Mouse (Mus musculus): ENCODE measurements at regions not wholly inside any gene's neighbourhood (a gene's known extent, or its start where the extent isn't known, plus 50 kb on each side); places are given as distances from the start of the nearest gene placed in this dataset.

GRCm38 (mm10) chr2:21129621-21130020 lies 75.5 kb downstream of the Enkur start:
- no peaks in the 10 kb centered on the region for H3K27me3 ChIP-seq
- no peak overlapping the region for H3K4me3 ChIP-seq
- no peak overlapping the region for H3K27ac ChIP-seq
- no peak overlapping the region for H3K4me2 ChIP-seq
- WGBS = 76% methylated on average over 7 of the region's 7 CpGs
- H3K36me3 ChIP-seq = no peaks in the 10 kb centered on the region
- no peaks in the 10 kb centered on the region for H3K9me3 ChIP-seq
- no peak for ATAC-seq (ENCODE audit: borderline replicate concordance, extremely low read depth, low FRiP score, low TSS enrichment)
- H3K9ac ChIP-seq = no peak overlapping the region
- H3K4me1 ChIP-seq = no peaks in the 10 kb centered on the region

GRCm38 (mm10) chr2:21126531-21126930 lies 78.6 kb downstream of the Enkur start:
- ATAC-seq (ENCODE audit: borderline replicate concordance, extremely low read depth, low FRiP score, low TSS enrichment) = no peak
- Histone ChIP-seq H3K27me3 (no peaks in the 10 kb centered on the region), H3K27ac (no peak overlapping the region), H3K4me2 (no peak overlapping the region), H3K9ac (no peak overlapping the region), H3K36me3 (no peaks in the 10 kb centered on the region), H3K4me3 (no peak overlapping the region), H3K9me3 (no peaks in the 10 kb centered on the region), H3K4me1 (no peaks in the 10 kb centered on the region)
- 63% methylated on average over 1 of the region's 1 CpGs for WGBS

DNA sequence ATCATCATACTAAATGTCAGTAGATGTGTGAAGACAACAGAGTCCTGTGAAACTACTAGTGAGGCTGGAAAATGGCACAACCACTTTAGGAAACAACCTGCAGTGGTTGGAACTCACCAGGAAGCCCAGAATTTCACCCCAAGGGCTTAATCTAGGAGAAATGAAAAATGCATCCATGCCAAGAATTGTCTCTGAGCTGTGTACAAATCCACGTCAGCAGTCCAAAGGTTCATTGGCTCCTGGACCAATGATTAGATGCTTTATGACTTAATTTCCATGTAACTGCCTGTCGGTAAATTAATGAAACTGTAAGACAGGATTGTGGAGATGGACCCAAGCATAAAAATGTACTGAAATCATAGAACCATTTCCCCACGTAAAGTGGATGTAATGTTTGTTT lies 82.7 kb downstream of the Enkur start:
- WGBS = 56% methylated on average over 3 of the region's 3 CpGs
- no peak overlapping the region for H3K4me2 ChIP-seq
- H3K36me3 ChIP-seq = no peaks in the 10 kb centered on the region
- H3K4me1 ChIP-seq = no peaks in the 10 kb centered on the region
- no peaks in the 10 kb centered on the region for H3K27me3 ChIP-seq
- H3K4me3 ChIP-seq = no peak overlapping the region
- H3K9ac ChIP-seq = no peak overlapping the region
- no peaks in the 10 kb centered on the region for H3K9me3 ChIP-seq
- ATAC-seq (ENCODE audit: borderline replicate concordance, extremely low read depth, low FRiP score, low TSS enrichment) = no peak
- H3K27ac ChIP-seq = no peak overlapping the region

DNA sequence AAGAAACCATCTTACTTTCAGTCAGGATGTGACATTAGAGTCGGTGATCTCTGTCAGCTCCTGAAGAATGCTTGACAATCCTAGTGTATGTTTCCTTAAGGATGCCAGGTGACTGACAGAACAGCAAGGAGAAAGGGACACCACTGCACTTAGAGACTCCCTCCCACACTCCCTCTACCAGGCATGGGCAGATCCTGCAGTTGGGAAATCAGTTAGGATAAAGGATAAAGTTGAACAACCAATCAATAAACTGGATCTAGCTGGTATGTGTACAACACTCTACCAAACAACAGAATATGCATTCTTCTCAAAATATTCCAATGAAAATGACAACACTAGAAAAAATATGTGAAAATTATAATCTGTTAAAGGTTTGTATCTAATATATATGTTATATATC lies 83.5 kb downstream of the Enkur start:
- Histone ChIP-seq H3K9me3 (no peaks in the 10 kb centered on the region), H3K36me3 (no peaks in the 10 kb centered on the region), H3K27ac (no peak overlapping the region), H3K4me1 (no peaks in the 10 kb centered on the region), H3K4me3 (no peak overlapping the region), H3K9ac (no peak overlapping the region), H3K4me2 (no peak overlapping the region), H3K27me3 (no peaks in the 10 kb centered on the region)
- WGBS = 51% methylated on average over 1 of the region's 1 CpGs
- no peak for ATAC-seq (ENCODE audit: borderline replicate concordance, extremely low read depth, low FRiP score, low TSS enrichment)

DNA sequence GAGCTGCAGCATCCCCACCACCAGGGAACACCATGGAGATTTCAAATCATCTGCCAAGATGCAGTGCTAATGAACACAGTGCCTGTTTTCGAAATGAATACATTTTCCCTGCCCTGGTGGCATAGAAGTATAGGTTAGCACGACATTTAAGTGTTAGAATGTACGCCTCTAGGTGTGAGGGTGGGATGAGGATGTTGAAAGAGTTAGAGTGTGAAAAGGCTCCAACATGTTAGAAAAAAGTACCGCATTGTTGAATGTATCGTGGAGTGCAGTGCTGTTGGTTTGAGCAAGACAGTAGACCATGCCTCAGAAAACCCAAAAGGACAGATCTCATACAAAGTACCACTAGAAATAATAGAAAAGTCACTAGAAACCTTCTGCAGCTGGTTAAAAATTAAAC lies 88.3 kb downstream of the Enkur start:
- Histone ChIP-seq H3K4me3 (no peak overlapping the region), H3K9me3 (no peaks in the 10 kb centered on the region), H3K36me3 (no peaks in the 10 kb centered on the region), H3K4me2 (no peak overlapping the region), H3K27me3 (no peaks in the 10 kb centered on the region), H3K9ac (no peak overlapping the region), H3K4me1 (no peaks in the 10 kb centered on the region), H3K27ac (no peak overlapping the region)
- WGBS = 80% methylated on average over 5 of the region's 5 CpGs
- no peak for ATAC-seq (ENCODE audit: borderline replicate concordance, extremely low read depth, low FRiP score, low TSS enrichment)

DNA sequence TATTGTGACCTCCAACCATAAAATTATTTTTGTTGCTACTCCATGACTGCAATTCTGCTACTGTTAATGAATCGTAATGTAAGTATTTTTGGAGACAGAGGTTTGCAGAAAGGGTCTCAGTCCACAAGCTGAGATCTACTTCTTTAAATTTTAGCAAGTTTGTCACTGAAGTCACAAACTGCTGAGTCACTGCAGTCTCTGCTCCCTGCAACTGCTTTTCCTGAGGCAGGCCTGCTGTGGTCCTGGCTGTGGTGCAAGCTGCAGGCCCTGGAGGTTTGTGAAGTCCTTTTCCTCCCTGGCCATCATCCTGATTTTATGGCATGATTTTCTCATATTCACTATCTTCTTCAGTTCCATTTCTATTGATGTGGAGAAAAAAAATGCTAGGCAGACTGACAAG lies 93.6 kb downstream of the Enkur start:
- WGBS = 91% methylated on average over 1 of the region's 1 CpGs
- Histone ChIP-seq H3K27me3 (no peaks in the 10 kb centered on the region), H3K9me3 (no peaks in the 10 kb centered on the region), H3K36me3 (no peaks in the 10 kb centered on the region), H3K4me3 (no peak overlapping the region), H3K4me2 (no peak overlapping the region), H3K27ac (no peak overlapping the region), H3K9ac (no peak overlapping the region), H3K4me1 (no peaks in the 10 kb centered on the region)
- ATAC-seq (ENCODE audit: borderline replicate concordance, extremely low read depth, low FRiP score, low TSS enrichment) = no peak

- 82% methylated on average over 6 of the region's 6 CpGs for WGBS
- Histone ChIP-seq H3K36me3 (no peaks in the 10 kb centered on the region), H3K4me1 (no peaks in the 10 kb centered on the region), H3K27me3 (no peaks in the 10 kb centered on the region), H3K4me3 (no peak overlapping the region), H3K4me2 (no peak overlapping the region), H3K27ac (no peak overlapping the region), H3K9me3 (no peaks in the 10 kb centered on the region), H3K9ac (no peak overlapping the region)
- no peak for ATAC-seq (ENCODE audit: borderline replicate concordance, extremely low read depth, low FRiP score, low TSS enrichment)
These were observed 104.8 kb downstream of the Enkur start for GRCm38 (mm10) chr2:21100248-21100808.

GRCm38 (mm10) chr2:21091058-21091971 lies 113.8 kb downstream of the Enkur start:
- Histone ChIP-seq H3K36me3 (no peaks in the 10 kb centered on the region), H3K9me3 (no peaks in the 10 kb centered on the region), H3K9ac (no peak overlapping the region), H3K27me3 (no peaks in the 10 kb centered on the region), H3K4me1 (peaks cover 5% of the 10 kb centered on the region; the same call in 1 of the 2 replicates), H3K27ac (no peak overlapping the region), H3K4me3 (no peak overlapping the region), H3K4me2 (no peak overlapping the region)
- WGBS = 46% methylated on average over 4 of the region's 4 CpGs
- ATAC-seq (ENCODE audit: borderline replicate concordance, extremely low read depth, low FRiP score, low TSS enrichment) = no peak

- Histone ChIP-seq H3K27me3 (no peaks in the 10 kb centered on the region), H3K4me2 (no peak overlapping the region), H3K9ac (no peak overlapping the region), H3K4me3 (no peak overlapping the region), H3K36me3 (no peaks in the 10 kb centered on the region), H3K9me3 (no peaks in the 10 kb centered on the region), H3K4me1 (no peaks in the 10 kb centered on the region), H3K27ac (no peak overlapping the region)
- ATAC-seq (ENCODE audit: borderline replicate concordance, extremely low read depth, low FRiP score, low TSS enrichment) = no peak
- WGBS = 43% methylated on average over 5 of the region's 5 CpGs
These were observed 116.8 kb upstream of the Arhgap21 start for GRCm38 (mm10) chr2:21085517-21085916.

DNA sequence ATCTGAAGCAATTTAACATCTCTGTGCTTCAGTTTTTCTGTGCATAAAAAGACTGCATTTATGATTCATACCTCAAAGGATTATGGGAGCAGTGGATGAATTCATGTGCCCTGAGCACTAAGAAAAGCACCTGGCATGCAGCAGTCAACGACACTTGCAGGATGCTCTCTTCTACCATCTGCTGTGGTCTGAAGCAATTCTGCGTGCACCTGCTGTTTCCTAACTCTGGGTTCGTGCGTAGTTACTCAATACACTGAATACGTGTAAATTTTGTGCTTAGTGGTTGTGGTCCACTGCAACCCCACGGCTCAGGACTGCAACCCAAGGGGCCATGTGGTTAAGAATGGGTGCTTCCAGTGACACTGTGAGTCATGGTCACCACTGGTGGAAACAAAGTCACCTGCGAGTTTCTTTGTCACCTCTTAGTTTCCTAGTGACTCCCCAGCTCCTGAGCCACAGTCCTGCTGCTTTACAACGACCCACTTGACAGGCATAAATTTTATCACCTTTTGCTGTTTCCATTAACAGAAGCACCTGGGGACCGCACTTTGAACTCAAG lies 98.7 kb upstream of the Arhgap21 start:
- ATAC-seq (ENCODE audit: borderline replicate concordance, extremely low read depth, low FRiP score, low TSS enrichment) = no peak
- Histone ChIP-seq H3K9me3 (no peaks in the 10 kb centered on the region), H3K4me3 (no peak overlapping the region), H3K36me3 (no peaks in the 10 kb centered on the region), H3K4me1 (no peaks in the 10 kb centered on the region), H3K4me2 (no peak overlapping the region), H3K27ac (no peak overlapping the region), H3K27me3 (no peaks in the 10 kb centered on the region), H3K9ac (no peak overlapping the region)
- WGBS = 81% methylated on average over 9 of the region's 9 CpGs

- Histone ChIP-seq H3K4me3 (no peak overlapping the region), H3K36me3 (no peaks in the 10 kb centered on the region), H3K4me2 (no peak overlapping the region), H3K27me3 (no peaks in the 10 kb centered on the region), H3K9me3 (no peaks in the 10 kb centered on the region), H3K4me1 (peaks cover 20% of the 10 kb centered on the region; the same call in 1 of the 2 replicates), H3K9ac (no peak overlapping the region), H3K27ac (no peak overlapping the region)
- no peak for ATAC-seq (ENCODE audit: borderline replicate concordance, extremely low read depth, low FRiP score, low TSS enrichment)
- 51% methylated on average over 2 of the region's 2 CpGs for WGBS
These were observed 91.6 kb upstream of the Arhgap21 start for GRCm38 (mm10) chr2:21060347-21060650.

DNA sequence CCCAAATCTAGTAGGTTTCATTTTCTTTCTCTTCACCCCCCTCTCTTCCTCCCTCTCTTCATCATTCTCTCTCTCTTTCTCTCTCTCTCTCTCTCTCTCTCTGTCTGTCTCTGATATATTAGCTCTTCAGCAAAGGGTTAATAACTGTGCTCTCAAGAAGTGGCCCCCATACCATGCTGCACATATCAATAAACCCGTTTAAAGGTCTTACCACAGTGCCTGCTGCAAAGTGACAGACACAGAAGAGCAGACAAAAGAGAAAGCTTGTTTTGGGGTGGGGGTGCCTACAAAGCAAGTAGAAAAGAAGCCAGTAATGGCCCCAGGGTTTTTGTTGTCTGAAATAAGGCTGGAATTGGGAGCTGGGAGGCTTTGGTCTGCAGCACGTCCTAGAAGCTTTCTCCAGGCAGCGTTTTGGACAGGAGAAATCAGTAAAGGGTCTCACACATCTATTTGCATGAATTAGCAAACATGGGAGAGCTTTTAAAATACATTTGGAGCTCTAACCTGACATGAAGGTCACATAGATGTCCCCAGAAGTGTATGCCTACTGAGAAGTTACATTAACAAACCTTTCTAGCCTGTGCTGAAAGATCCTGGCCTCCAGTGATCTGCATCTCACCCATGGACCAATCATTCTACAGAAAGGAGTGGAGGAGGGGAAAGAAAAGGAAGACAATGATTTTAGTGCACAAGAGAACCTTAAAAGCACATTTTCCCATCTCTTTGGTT lies 91.1 kb upstream of the Arhgap21 start:
- Histone ChIP-seq H3K4me2 (no peak overlapping the region), H3K4me1 (peaks cover 21% of the 10 kb centered on the region; the same call in 1 of the 2 replicates), H3K27me3 (no peaks in the 10 kb centered on the region), H3K9me3 (no peaks in the 10 kb centered on the region), H3K36me3 (no peaks in the 10 kb centered on the region), H3K27ac (no peak overlapping the region), H3K9ac (no peak overlapping the region), H3K4me3 (no peak overlapping the region)
- ATAC-seq (ENCODE audit: borderline replicate concordance, extremely low read depth, low FRiP score, low TSS enrichment) = no peak
- WGBS = 41% methylated on average over 3 of the region's 3 CpGs

All from lung, embryonic 15.5 days (tissue).